Mouse (Mus musculus) myocyte (in vitro differentiated cells): Measurements from ENCODE around the gene Hmgb2. TPM values are rescaled to one million over a fixed set of nuclear protein-coding genes. Genes with fewer than 3 reads are reported as not detected.
A peak's percentile ranks its signal among the peaks of the same experiment; 100 is the strongest.
"Not testable (repeated sequence)": the region's sequence is repeated elsewhere in the genome, so short reads cannot be mapped to it uniquely, and the experiment has no call there.

Experiments
- H3K27me3 ChIP-seq: one replicate; pipeline ENCODE4 v1.6.1; 2011; ENCODE audit not compliant: control insufficient read depth, insufficient read depth, insufficient read length
- H3K36me3 ChIP-seq: one replicate; pipeline ENCODE4 v1.6.1; 2011; ENCODE audit not compliant: control insufficient read depth, insufficient read depth
- H3K4me2 ChIP-seq: one replicate; pipeline ENCODE4 v1.6.1; 2011; ENCODE audit warnings: low read depth, control low read depth
- H3K4me3 ChIP-seq: one replicate; pipeline ENCODE4 v1.5.1; 2011; ENCODE audit warnings: mild to moderate bottlenecking, control low read depth, moderate library complexity
- H3K79me2 ChIP-seq: one replicate; pipeline ENCODE4 v1.6.1; 2011; ENCODE audit not compliant: control insufficient read depth, insufficient read depth
- H3ac ChIP-seq: one replicate; pipeline ENCODE4 v1.6.1; 2011; ENCODE audit not compliant: control insufficient read depth, insufficient read length
- CEBPB ChIP-seq: IDR thresholded peaks from 2 replicates; pipeline ENCODE4 v1.6.1; 2011; ENCODE audit warnings: mild to moderate bottlenecking, moderate library complexity; ENCODE audit not compliant: poor library complexity, insufficient read depth, severe bottlenecking
- E2F4 ChIP-seq: IDR thresholded peaks from one replicate; pipeline ENCODE4 v1.6.1; 2011; ENCODE audit warnings: mild to moderate bottlenecking, control low read depth, moderate library complexity; ENCODE audit not compliant: insufficient read depth
- MAX ChIP-seq: IDR thresholded peaks from one replicate; pipeline ENCODE4 v1.6.1; 2011; ENCODE audit warnings: low read depth, mild to moderate bottlenecking, control low read depth
- MYOD1 ChIP-seq, 3 experiments: IDR thresholded peaks; one replicate each; pipeline ENCODE4 v1.6.1; 2011; ENCODE audit warnings: control low read depth in 2 of 3, low read depth in 2 of 3, mild to moderate bottlenecking in 2 of 3, moderate library complexity in 1 of 3; ENCODE audit not compliant: insufficient read length in 2 of 3, control insufficient read depth in 1 of 3
- MYOG ChIP-seq, 3 experiments: IDR thresholded peaks; one replicate each; pipeline ENCODE4 v1.6.1; 2011; ENCODE audit warnings: control low read depth in 2 of 3, low read depth in 2 of 3, mild to moderate bottlenecking in 2 of 3; ENCODE audit not compliant: insufficient read length in 2 of 3, control insufficient read depth in 1 of 3, insufficient read depth in 1 of 3
- POLR2A ChIP-seq: IDR thresholded peaks from one replicate; pipeline ENCODE4 v1.6.1; 2011; ENCODE audit warnings: low read depth, mild to moderate bottlenecking, control low read depth, moderate library complexity; ENCODE audit not compliant: insufficient read length
- POLR2AphosphoS2 ChIP-seq: IDR thresholded peaks from one replicate; pipeline ENCODE4 v1.6.1; 2011; ENCODE audit warnings: low read depth, control low read depth; ENCODE audit not compliant: insufficient read length
- REST ChIP-seq: IDR thresholded peaks from one replicate; pipeline ENCODE4 v1.6.1; 2011; ENCODE audit warnings: mild to moderate bottlenecking, control low read depth, moderate library complexity; ENCODE audit not compliant: insufficient read depth, insufficient read length
- SRF ChIP-seq: IDR thresholded peaks from one replicate; pipeline ENCODE4 v1.6.1; 2011; ENCODE audit warnings: low read depth; ENCODE audit not compliant: control insufficient read depth, insufficient read length
- TCF12 ChIP-seq: IDR thresholded peaks from one replicate; pipeline ENCODE4 v1.6.1; 2011; ENCODE audit warnings: mild to moderate bottlenecking, control low read depth; ENCODE audit not compliant: poor library complexity, insufficient read depth, severe bottlenecking
- TCF3 ChIP-seq: IDR thresholded peaks from one replicate; pipeline ENCODE4 v1.6.1; 2011; ENCODE audit warnings: low read depth, control low read depth; ENCODE audit not compliant: insufficient read length
- USF1 ChIP-seq: IDR thresholded peaks from one replicate; pipeline ENCODE4 v1.6.1; 2011; ENCODE audit warnings: low read depth, mild to moderate bottlenecking, control low read depth, moderate library complexity
- polyA plus RNA-seq: library from polyadenylated mRNA; unstranded; fragments of >200 nt; fragmentation: generic; extraction: Trizol; gene quantifications from one replicate; pipeline ENCODE4 v1.2.1, GENCODE M21; 2012; ENCODE audit warnings: missing spikeins

The Hmgb2 gene
- polyA plus RNA-seq, 1 experiment, result 24.9 TPM

- Histone ChIP-seq H3ac (no peak overlapping the region), H3K4me3 (no peak overlapping the region), H3K36me3 (no peaks in the 10 kb centered on the region), H3K79me2 (no peaks in the 10 kb centered on the region), H3K4me2 (no peak overlapping the region), H3K27me3 (no peaks in the 10 kb centered on the region)
- TF ChIP-seq MAX (no peak), SRF (no peak), MYOD1 (IDR thresholded peaks at IDR 0.05; ENCODE audit: control insufficient read depth in 1 of 3, insufficient read length in 2 of 3, low read depth in 2 of 3) (no peak), POLR2AphosphoS2 (no peak), MYOG (IDR thresholded peaks at IDR 0.05; ENCODE audit: control insufficient read depth in 1 of 3, insufficient read depth in 1 of 3, insufficient read length in 2 of 3, low read depth in 2 of 3) (no peak), TCF12 (no peak), CEBPB (no peak), REST (no peak), TCF3 (no peak), POLR2A (no peak), USF1 (no peak), E2F4 (no peak)
Measured at GRCm38 (mm10) chr8:57498494-57498846, 13.2 kb upstream of the Hmgb2 start.

GRCm38 (mm10) chr8:57498847-57499511 lies 12.7 kb upstream of the Hmgb2 start:
- TF ChIP-seq MYOG (IDR thresholded peaks at IDR 0.05; ENCODE audit: control insufficient read depth in 1 of 3, insufficient read depth in 1 of 3, insufficient read length in 2 of 3, low read depth in 2 of 3) (no peak), USF1 (no peak), MYOD1 (IDR thresholded peaks at IDR 0.05; ENCODE audit: control insufficient read depth in 1 of 3, insufficient read length in 2 of 3, low read depth in 2 of 3) (no peak), POLR2A (no peak), TCF12 (no peak), REST (no peak), E2F4 (no peak), POLR2AphosphoS2 (no peak), CEBPB (no peak), MAX (no peak), SRF (no peak), TCF3 (no peak)
- H3K79me2 ChIP-seq, result no peaks in the 10 kb centered on the region
- H3K4me2 ChIP-seq, result no peak overlapping the region
- H3ac ChIP-seq, result no peak overlapping the region
- no peaks in the 10 kb centered on the region for H3K36me3 ChIP-seq
- H3K4me3 ChIP-seq, result no peak overlapping the region
- H3K27me3 ChIP-seq, result no peaks in the 10 kb centered on the region

- Histone ChIP-seq H3K4me3 (no peak overlapping the region), H3K4me2 (no peak overlapping the region), H3K36me3 (no peaks in the 10 kb centered on the region), H3K79me2 (no peaks in the 10 kb centered on the region), H3K27me3 (no peaks in the 10 kb centered on the region), H3ac (no peak overlapping the region)
- no peak for TF ChIP-seq USF1
- no peak for TF ChIP-seq MAX
- TF ChIP-seq POLR2AphosphoS2, result no peak
- no peak for TF ChIP-seq TCF12
- no peak for TF ChIP-seq TCF3
- no peak for TF ChIP-seq POLR2A
- no peak for TF ChIP-seq CEBPB
- TF ChIP-seq MYOG (IDR thresholded peaks at IDR 0.05; ENCODE audit: control insufficient read depth in 1 of 3, insufficient read depth in 1 of 3, insufficient read length in 2 of 3, low read depth in 2 of 3), result no peak
- TF ChIP-seq SRF, result no peak
- no peak for TF ChIP-seq REST
- TF ChIP-seq MYOD1 (IDR thresholded peaks at IDR 0.05; ENCODE audit: control insufficient read depth in 1 of 3, insufficient read length in 2 of 3, low read depth in 2 of 3), result no peak
- TF ChIP-seq E2F4, result no peak
Measured at GRCm38 (mm10) chr8:57503641-57504040, 8.1 kb upstream of the Hmgb2 start.

- H3K36me3 ChIP-seq, H3K79me2 ChIP-seq, H3K27me3 ChIP-seq, H3ac ChIP-seq, H3K4me3 ChIP-seq: not testable (repeated sequence)
- H3K4me2 ChIP-seq, result peak overlapping the region; percentile 8
Measured at GRCm38 (mm10) chr8:57505500-57505899, 6.2 kb upstream of the Hmgb2 start.

GRCm38 (mm10) chr8:57507556-57508063 lies 4.1 kb upstream of the Hmgb2 start:
- H3K4me3 ChIP-seq, result no peak overlapping the region
- no peaks in the 10 kb centered on the region for H3K36me3 ChIP-seq
- H3K27me3 ChIP-seq, result no peaks in the 10 kb centered on the region
- no peak overlapping the region for H3K4me2 ChIP-seq
- no peaks in the 10 kb centered on the region for H3K79me2 ChIP-seq
- no peak for TF ChIP-seq SRF
- no peak overlapping the region for H3ac ChIP-seq
